Mouse (Mus musculus): ENCODE measurements around the gene Cxcr4. TPM values are rescaled to one million over a fixed set of nuclear protein-coding genes. Genes with fewer than 3 reads are reported as not detected.

Gene Cxcr4
- polyA plus RNA-seq, 1 experiment from 2014 or later, result 19.4 TPM

DNA sequence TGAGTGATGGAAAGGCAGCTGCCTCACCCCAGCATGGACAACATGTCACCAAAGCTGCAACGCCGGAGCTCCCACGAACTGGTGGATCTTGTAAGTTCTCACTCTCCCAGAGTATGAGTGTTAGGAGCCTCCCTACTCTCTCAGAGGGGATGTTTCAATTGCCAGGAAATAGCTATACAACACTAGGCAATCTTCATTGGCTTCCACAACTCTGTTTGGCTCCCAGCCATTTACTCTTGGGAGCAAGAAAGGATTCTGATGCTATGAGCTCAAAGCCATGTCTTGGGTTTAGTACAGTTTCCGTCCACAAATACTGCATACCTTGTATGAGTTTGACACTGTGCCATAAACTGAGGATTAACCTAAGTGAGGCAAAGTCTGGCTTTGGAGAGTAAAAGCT is 34.1 kb downstream of the Cxcr4 start:
- H3K4me1 ChIP-seq, result peaks cover 9% of the 10 kb centered on the region; the same call in 1 of the 2 replicates
- no peak overlapping the region for H3K4me3 ChIP-seq
- H3K9ac ChIP-seq (replicated peaks), result no peak overlapping the region
- WGBS, result 93% methylated on average over 4 of the region's 4 CpGs
- H3K27ac ChIP-seq (replicated peaks), result no peak overlapping the region
- H3K4me2 ChIP-seq (replicated peaks), result no peak overlapping the region
- no peaks in the 10 kb centered on the region for H3K36me3 ChIP-seq
- ATAC-seq (ENCODE audit: low FRiP score, low read depth), result no peak
- no peaks in the 10 kb centered on the region for H3K27me3 ChIP-seq
- no peaks in the 10 kb centered on the region for H3K9me3 ChIP-seq

DNA sequence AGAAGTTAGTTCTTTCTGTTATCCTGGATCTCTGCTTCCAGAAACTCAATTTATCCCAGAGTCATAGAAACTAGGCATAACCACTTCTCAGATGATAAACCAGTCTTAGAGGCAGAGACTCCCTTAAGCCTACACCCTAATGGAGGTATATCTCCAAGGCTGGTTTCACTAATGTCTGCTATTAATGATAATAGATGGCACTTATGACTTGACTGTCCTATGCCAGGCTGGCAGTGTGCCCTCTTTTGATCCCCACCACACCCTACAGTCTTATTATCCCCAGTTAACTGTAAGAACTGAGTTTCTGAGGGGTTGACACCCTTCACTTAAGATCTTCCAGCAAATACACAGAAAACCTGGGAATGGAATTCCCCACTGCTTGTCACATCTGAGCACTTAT is 39.5 kb downstream of the Cxcr4 start:
- ATAC-seq (ENCODE audit: low FRiP score, low read depth), result no peak
- no peak overlapping the region for H3K4me2 ChIP-seq (replicated peaks)
- H3K4me3 ChIP-seq, result no peak overlapping the region
- no peaks in the 10 kb centered on the region for H3K27me3 ChIP-seq
- H3K36me3 ChIP-seq, result no peaks in the 10 kb centered on the region
- H3K9me3 ChIP-seq, result no peaks in the 10 kb centered on the region
- peaks cover 12% of the 10 kb centered on the region; the same call in 1 of the 2 replicates for H3K4me1 ChIP-seq
- no peak overlapping the region for H3K9ac ChIP-seq (replicated peaks)
- H3K27ac ChIP-seq (replicated peaks), result no peak overlapping the region

DNA sequence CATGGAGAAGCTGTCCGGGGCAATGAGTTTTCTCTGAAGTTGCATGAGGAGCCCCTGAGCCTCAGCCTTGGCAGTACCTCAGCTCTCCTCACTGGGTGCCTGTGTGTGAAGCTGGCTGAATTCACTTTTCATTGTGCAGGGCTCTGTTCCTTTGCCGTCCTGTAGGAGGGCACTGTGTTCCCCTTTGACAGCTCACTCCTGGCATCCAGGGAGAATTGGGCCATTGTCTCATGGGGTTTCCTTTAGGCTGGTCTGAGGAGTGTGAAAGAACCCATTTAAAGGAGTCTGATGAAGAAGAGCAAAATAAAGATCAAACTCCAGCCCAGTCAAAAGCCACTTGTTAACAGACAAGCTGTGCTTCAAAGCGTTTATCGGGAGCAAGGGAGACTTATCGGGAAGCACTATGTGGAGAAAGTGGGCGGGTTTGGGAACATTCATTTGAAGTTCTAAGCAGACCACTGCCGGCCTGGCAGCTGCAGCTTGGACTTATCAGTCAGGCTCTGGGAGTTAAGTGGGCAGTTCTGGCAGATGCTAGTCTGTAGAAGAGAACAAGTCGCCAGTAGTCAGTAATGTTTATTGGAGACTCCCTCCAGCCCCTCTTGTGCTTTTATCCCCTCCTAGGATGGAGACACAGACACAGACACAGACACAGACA is 40.2 kb downstream of the Cxcr4 start:
- Histone ChIP-seq H3K4me1 (peaks cover 17% of the 10 kb centered on the region; the same call in 1 of the 2 replicates), H3K9me3 (no peaks in the 10 kb centered on the region), H3K27ac (replicated peaks) (no peak overlapping the region), H3K4me2 (replicated peaks) (no peak overlapping the region), H3K4me3 (no peak overlapping the region), H3K27me3 (no peaks in the 10 kb centered on the region), H3K9ac (replicated peaks) (no peak overlapping the region), H3K36me3 (no peaks in the 10 kb centered on the region)
- 18% methylated on average over 8 of the region's 8 CpGs for WGBS
- ATAC-seq (ENCODE audit: low FRiP score, low read depth), result peak; percentile 72

DNA sequence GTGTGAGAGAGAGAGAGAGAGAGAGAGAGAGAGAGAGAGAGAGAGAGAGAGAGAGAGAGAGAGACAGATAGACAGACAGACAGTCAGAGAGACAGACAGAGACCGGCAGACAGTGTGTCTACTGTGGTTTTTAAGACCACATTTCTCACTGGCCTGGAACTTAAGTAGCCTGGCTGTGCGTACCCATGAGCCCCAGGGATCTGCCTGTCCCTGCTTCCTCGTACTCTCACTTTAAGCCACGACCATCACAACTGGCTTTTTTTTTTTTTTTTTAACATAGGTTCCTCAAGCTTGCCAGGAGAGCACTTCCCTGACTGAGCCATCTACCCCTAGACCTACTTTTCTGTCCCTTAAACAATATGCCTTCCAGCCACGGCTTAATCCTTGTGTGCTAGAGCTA is 42.7 kb downstream of the Cxcr4 start:
- Histone ChIP-seq H3K4me1 (peaks cover 26% of the 10 kb centered on the region), H3K4me3 (no peak overlapping the region), H3K27me3 (0 out of 2 replicates have a peak, but pooled peaks cover 3% of the 10 kb centered on the region), H3K4me2 (replicated peaks) (no peak overlapping the region), H3K36me3 (no peaks in the 10 kb centered on the region), H3K9me3 (no peaks in the 10 kb centered on the region), H3K9ac (replicated peaks) (no peak overlapping the region), H3K27ac (replicated peaks) (no peak overlapping the region)
- 59% methylated on average over 5 of the region's 5 CpGs for WGBS
- ATAC-seq (ENCODE audit: low FRiP score, low read depth), result no peak

DNA sequence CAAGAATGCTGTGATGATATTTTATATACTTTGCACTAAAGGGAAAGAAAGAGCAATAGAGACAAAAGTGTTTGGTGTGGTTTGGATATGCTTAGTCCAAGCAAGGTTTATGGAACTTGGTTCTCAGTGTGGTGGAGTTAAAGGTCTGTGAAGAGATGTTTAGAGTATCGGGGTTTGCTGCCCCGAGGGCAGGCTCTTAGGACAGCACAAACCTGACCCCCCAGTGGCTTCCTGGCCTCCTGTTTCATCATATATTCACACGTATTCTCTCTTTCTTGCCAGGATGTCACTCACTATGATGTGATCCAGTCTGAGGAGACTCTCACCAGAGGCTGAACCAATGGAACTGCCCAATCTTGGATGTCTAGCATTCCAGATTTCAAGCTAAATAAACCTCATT is 43.1 kb downstream of the Cxcr4 start:
- Histone ChIP-seq H3K9ac (replicated peaks) (no peak overlapping the region), H3K4me2 (replicated peaks) (no peak overlapping the region), H3K4me1 (peaks cover 26% of the 10 kb centered on the region), H3K9me3 (no peaks in the 10 kb centered on the region), H3K4me3 (no peak overlapping the region), H3K36me3 (no peaks in the 10 kb centered on the region), H3K27me3 (0 out of 2 replicates have a peak, but pooled peaks cover 3% of the 10 kb centered on the region), H3K27ac (replicated peaks) (no peak overlapping the region)
- no peak for ATAC-seq (ENCODE audit: low FRiP score, low read depth)
- 73% methylated on average over 3 of the region's 3 CpGs for WGBS

DNA sequence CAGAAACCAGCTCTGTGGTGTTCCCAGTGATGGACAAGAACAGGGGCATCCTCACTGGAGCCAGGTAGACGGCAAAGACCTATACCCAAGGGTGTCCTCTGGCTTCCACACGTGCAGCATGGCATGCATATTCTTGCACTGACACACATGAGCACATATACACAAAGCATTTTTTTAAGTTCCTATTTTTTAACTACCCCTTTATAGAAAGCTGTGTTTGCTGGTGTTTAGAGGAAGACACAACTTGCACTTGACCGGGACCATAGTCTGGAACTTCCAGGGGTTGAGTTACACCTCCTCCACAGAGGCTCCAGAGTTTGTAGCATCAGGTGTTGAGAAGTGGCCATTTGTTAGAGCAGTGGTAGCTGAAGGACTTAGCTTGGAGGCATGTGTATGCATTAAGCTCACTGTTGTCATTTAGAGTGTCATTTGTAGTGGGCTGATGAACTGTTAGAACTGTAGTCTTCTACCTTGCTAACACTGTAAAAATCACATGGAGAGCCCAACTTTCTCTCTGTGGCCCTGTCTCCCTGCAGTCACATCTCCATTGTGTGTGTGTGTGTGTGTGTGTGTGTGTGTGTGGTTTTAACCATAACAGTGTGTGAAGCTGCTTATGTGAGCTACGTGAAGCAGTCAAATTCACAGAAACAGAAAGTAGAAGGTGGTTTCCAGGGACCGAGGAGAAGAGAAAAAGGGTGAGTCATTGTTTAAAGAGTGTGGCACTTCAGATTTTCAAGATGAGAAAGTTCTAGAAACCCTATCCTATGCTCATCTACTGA is 43.7 kb downstream of the Cxcr4 start:
- H3K27me3 ChIP-seq, result 0 out of 2 replicates have a peak, but pooled peaks cover 3% of the 10 kb centered on the region
- WGBS, result 92% methylated on average over 5 of the region's 5 CpGs
- no peaks in the 10 kb centered on the region for H3K9me3 ChIP-seq
- ATAC-seq (ENCODE audit: low FRiP score, low read depth), result no peak
- peaks cover 26% of the 10 kb centered on the region for H3K4me1 ChIP-seq
- no peak overlapping the region for H3K9ac ChIP-seq (replicated peaks)
- no peak overlapping the region for H3K27ac ChIP-seq (replicated peaks)
- no peak overlapping the region for H3K4me3 ChIP-seq
- no peak overlapping the region for H3K4me2 ChIP-seq (replicated peaks)
- H3K36me3 ChIP-seq, result no peaks in the 10 kb centered on the region

DNA sequence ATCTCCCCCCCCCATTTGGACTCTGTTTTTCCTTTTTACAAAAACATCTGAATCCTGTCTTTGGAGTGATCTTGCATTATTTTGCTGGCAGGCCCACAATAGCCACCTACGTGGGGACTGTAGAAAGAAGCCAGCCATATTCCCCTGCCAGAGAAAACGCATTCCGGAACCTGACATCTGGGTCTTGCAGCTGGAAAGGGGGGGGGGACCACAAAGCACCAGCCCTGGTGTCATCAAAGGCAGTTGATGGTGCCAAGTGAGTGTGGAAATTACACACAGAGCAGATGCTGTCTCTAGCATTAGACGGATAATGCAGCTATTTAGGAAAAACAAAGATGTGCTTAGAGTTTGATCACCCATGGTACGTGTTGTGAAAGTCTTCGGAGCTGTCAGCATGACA is 46.4 kb downstream of the Cxcr4 start:
- 75% methylated on average over 6 of the region's 6 CpGs for WGBS
- Histone ChIP-seq H3K4me2 (replicated peaks) (no peak overlapping the region), H3K4me1 (peaks cover 16% of the 10 kb centered on the region), H3K4me3 (no peak overlapping the region), H3K27ac (replicated peaks) (no peak overlapping the region), H3K27me3 (0 out of 2 replicates have a peak, but pooled peaks cover 3% of the 10 kb centered on the region), H3K9me3 (no peaks in the 10 kb centered on the region), H3K9ac (replicated peaks) (no peak overlapping the region), H3K36me3 (no peaks in the 10 kb centered on the region)
- peak; percentile 38; the same call in 1 of the 2 replicates for ATAC-seq (ENCODE audit: low FRiP score, low read depth)

DNA sequence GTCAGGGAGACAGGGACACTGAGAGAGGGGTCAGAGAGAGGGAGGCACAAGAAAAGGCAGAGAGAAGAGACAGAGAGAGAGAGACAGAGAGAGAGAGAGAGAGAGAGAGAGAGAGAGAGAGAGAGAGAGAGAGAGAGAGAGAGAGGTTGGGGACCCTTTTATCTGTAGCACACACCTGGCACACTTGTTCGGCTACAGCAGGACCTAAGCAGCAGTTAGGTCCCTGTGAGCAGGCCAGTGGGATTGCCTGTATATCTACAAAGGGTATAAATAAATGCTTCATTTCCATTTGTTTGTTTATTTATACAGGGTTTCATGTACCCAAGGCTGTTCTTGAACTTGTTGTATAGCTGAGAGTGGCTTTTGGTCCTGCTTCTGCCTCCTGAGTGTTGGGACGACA is 49.0 kb downstream of the Cxcr4 start:
- ATAC-seq (ENCODE audit: low FRiP score, low read depth), result no peak
- Histone ChIP-seq H3K27me3 (0 out of 2 replicates have a peak, but pooled peaks cover 3% of the 10 kb centered on the region), H3K36me3 (no peaks in the 10 kb centered on the region), H3K27ac (replicated peaks) (no peak overlapping the region), H3K9me3 (no peaks in the 10 kb centered on the region), H3K4me3 (no peak overlapping the region), H3K4me2 (replicated peaks) (no peak overlapping the region), H3K9ac (replicated peaks) (no peak overlapping the region), H3K4me1 (peaks cover 28% of the 10 kb centered on the region)
- 77% methylated on average over 2 of the region's 2 CpGs for WGBS

DNA sequence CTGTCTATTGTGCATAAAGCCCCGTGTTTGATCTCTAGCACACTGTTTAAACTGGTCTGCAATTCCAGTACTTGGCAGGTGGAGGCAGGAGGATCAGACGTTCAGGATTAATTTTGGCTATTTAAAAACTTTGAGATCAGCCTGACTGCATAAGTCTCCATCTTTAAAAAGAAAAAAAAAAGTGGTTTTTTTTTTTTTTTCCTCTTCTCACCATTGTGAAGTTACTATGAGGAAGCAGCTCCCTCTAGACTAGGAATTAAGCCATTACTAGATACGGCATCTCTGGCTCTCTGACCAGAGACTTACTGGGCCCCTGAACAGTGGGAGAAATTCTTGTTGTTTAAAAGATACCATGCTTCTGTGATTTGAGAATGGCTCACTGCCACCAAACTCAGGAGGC is 49.5 kb downstream of the Cxcr4 start:
- H3K4me3 ChIP-seq, result no peak overlapping the region
- H3K9ac ChIP-seq (replicated peaks), result no peak overlapping the region
- WGBS, result 71% methylated on average over 3 of the region's 3 CpGs
- H3K27ac ChIP-seq (replicated peaks), result no peak overlapping the region
- H3K27me3 ChIP-seq, result 0 out of 2 replicates have a peak, but pooled peaks cover 3% of the 10 kb centered on the region
- H3K36me3 ChIP-seq, result no peaks in the 10 kb centered on the region
- ATAC-seq (ENCODE audit: low FRiP score, low read depth), result no peak
- no peak overlapping the region for H3K4me2 ChIP-seq (replicated peaks)
- H3K9me3 ChIP-seq, result no peaks in the 10 kb centered on the region
- peaks cover 28% of the 10 kb centered on the region for H3K4me1 ChIP-seq

DNA sequence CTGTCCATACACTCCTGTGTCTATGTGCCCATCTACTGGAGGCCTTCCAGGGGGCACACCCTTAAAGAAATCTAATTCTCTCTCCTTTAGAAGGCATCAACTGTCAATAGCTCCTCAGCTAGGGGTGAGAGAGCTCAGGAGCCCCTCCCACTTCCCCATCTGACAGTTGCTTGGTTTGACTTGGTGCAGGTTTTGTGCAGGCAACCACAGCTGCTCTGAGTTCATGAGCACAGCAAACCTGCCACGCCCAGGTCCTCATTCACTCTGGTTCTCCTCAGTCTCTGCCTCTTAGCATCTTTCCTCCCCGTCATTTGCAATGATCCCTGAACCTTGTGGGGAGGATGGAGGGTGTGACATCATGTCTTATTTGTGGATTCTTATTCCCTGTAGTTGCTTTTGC is 51.9 kb downstream of the Cxcr4 start:
- Histone ChIP-seq H3K9me3 (no peaks in the 10 kb centered on the region), H3K36me3 (no peaks in the 10 kb centered on the region), H3K27me3 (0 out of 2 replicates have a peak, but pooled peaks cover 3% of the 10 kb centered on the region), H3K4me2 (replicated peaks) (no peak overlapping the region), H3K9ac (replicated peaks) (no peak overlapping the region), H3K4me1 (peaks cover 17% of the 10 kb centered on the region; the same call in 1 of the 2 replicates), H3K4me3 (no peak overlapping the region), H3K27ac (replicated peaks) (no peak overlapping the region)
- no peak for ATAC-seq (ENCODE audit: low FRiP score, low read depth)
- WGBS, result 78% methylated on average over 2 of the region's 2 CpGs

DNA sequence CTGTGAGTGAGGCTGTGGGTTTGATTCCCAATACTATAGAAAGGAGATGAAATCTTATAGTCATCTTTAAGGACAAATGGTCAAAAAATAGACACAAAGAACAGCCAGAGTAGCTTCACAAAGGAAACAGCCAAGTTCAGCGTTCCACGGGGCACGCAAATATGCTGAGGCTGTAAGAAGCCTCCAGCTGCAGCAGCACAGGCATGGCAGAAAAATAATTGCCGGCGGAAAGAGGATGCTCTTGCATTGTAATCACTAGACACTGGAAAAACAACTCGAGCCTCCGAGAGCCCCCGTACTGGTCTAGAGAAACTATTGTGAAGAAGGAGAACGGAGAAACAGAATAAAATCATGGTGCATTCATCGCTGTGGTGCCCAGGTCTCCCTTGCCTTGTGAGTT is 52.5 kb downstream of the Cxcr4 start:
- ATAC-seq (ENCODE audit: low FRiP score, low read depth), result no peak; the same call in 1 of the 2 replicates
- H3K36me3 ChIP-seq, result no peaks in the 10 kb centered on the region
- no peaks in the 10 kb centered on the region for H3K9me3 ChIP-seq
- H3K4me3 ChIP-seq, result no peak overlapping the region
- no peak overlapping the region for H3K9ac ChIP-seq (replicated peaks)
- 0 out of 2 replicates have a peak, but pooled peaks cover under 1% of the 10 kb centered on the region for H3K27me3 ChIP-seq
- WGBS, result 44% methylated on average over 10 of the region's 10 CpGs
- peak overlapping the region; percentile 7; the same call in 1 of the 2 replicates for H3K4me2 ChIP-seq (replicated peaks)
- peaks cover 15% of the 10 kb centered on the region; the same call in 1 of the 2 replicates for H3K4me1 ChIP-seq
- H3K27ac ChIP-seq (replicated peaks), result peak overlapping the region; percentile 62

All from midbrain, embryonic 12.5 days (tissue).